In the genomic region with DNA sequence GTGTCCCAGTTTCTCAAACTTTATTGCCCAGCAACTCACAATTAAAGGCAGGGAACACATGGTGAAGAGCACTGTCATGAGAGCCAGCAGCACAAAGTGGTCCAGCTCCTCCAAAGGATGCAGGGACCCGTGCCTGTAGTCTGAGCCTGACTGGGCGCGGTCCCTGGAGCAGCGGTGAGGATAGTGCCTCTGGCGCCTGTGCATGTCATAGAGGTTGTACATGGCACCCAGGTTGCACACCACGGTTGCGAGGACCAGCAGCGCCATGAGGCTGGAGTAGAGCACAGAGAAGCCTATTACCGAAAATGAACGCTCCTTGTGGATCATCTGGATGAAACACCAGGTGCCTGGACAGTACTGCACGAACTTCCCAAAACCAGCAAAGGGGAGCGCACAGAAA, we compare ENCODE assay signal across 11 mouse cellular contexts. TPM values are rescaled to one million over a fixed set of nuclear protein-coding genes. Genes with fewer than 3 reads are reported as not detected.
DNase-seq lines count a peak whose midpoint lies in the region; ATAC-seq and TF ChIP-seq lines count a peak whose summit lies in the region.
"Had no signal": no experiment of that assay in that cellular context is flagged by ENCODE, and none has a peak within 500 bp of the region (broad histone marks: within the 10 kb centered on the region; RNA-seq: fewer than 3 reads in every experiment).

No protein-coding gene starts in this region.

- TF ChIP-seq POLR2A in cortical plate, adult 2 months (IDR thresholded peaks at IDR 0.05; ENCODE audit: extremely low read depth, insufficient read depth, low read length): no peak

- H3K27ac ChIP-seq in forebrain, embryonic 10.5 days: no peak overlapping the region
- no peak overlapping the region for H3K27ac ChIP-seq in forebrain, embryonic 14.5 days (ENCODE audit: low read depth, low read length)
- H3K27ac ChIP-seq in cortical plate, adult 2 months (ENCODE audit: insufficient read depth, low read length): no peak overlapping the region
- H3K27ac ChIP-seq in hindbrain, embryonic 16.5 days (ENCODE audit: low read depth, low read length): no peak overlapping the region
- no peak overlapping the region for H3K27ac ChIP-seq in midbrain, embryonic 15.5 days

- H3K4me1 ChIP-seq in forebrain, embryonic 10.5 days: peaks cover 24% of the 10 kb centered on the region
- no peaks in the 10 kb centered on the region for H3K4me1 ChIP-seq in forebrain, embryonic 14.5 days (ENCODE audit: control insufficient read depth, insufficient read depth, low read length)
- H3K4me1 ChIP-seq in cortical plate, adult 2 months (ENCODE audit: control insufficient read depth, insufficient read depth, low read length): no peaks in the 10 kb centered on the region
- peaks cover under 1% of the 10 kb centered on the region; the same call in 1 of the 2 replicates for H3K4me1 ChIP-seq in hindbrain, embryonic 16.5 days (ENCODE audit: control insufficient read depth, insufficient read depth, low read depth, low read length)
- H3K4me1 ChIP-seq in midbrain, embryonic 15.5 days: peaks cover 9% of the 10 kb centered on the region

- no peak overlapping the region for H3K9ac ChIP-seq in forebrain, embryonic 14.5 days (ENCODE audit: low read length)
- H3K9ac ChIP-seq in hindbrain, embryonic 16.5 days (ENCODE audit: low read depth, low read length): no peak overlapping the region; the same call in 1 of the 2 replicates
- H3K9ac ChIP-seq in midbrain, embryonic 15.5 days: no peak overlapping the region

- no peak for ATAC-seq in forebrain, embryonic 14.5 days
- peak; percentile 31; the same call in 1 of the 2 replicates for ATAC-seq in hindbrain, embryonic 16.5 days
- ATAC-seq in midbrain, embryonic 15.5 days (replicated peaks): peak; percentile 28
- ATAC-seq in monocyte, adult 5-6 weeks (replicated peaks; ENCODE audit: insufficient number of reproducible peaks, low FRiP score, low TSS enrichment, poor library complexity, severe bottlenecking): no peak

- no peaks in the 10 kb centered on the region for H3K36me3 ChIP-seq in forebrain, embryonic 10.5 days (replicated peaks)
- H3K36me3 ChIP-seq in forebrain, embryonic 14.5 days (ENCODE audit: control insufficient read depth, insufficient read depth, low read length): no peaks in the 10 kb centered on the region
- no peaks in the 10 kb centered on the region for H3K36me3 ChIP-seq in hindbrain, embryonic 16.5 days (ENCODE audit: control insufficient read depth, insufficient read depth, low read length)
- H3K36me3 ChIP-seq in midbrain, embryonic 15.5 days (replicated peaks): no peaks in the 10 kb centered on the region

- H3K27me3 ChIP-seq in forebrain, embryonic 10.5 days (ENCODE audit: poor library complexity, severe bottlenecking): peaks cover 49% of the 10 kb centered on the region
- peaks cover 17% of the 10 kb centered on the region for H3K27me3 ChIP-seq in forebrain, embryonic 14.5 days (replicated peaks; ENCODE audit: control insufficient read depth, insufficient read depth, low read length)
- H3K27me3 ChIP-seq in hindbrain, embryonic 16.5 days (replicated peaks; ENCODE audit: control insufficient read depth, insufficient read depth, low read length): peaks cover 5% of the 10 kb centered on the region
- H3K27me3 ChIP-seq in midbrain, embryonic 15.5 days (replicated peaks): peaks cover 18% of the 10 kb centered on the region

- TF ChIP-seq CTCF in cortical plate, adult 2 months (IDR thresholded peaks at IDR 0.05; ENCODE audit: extremely low read depth, insufficient read depth, low read length): no peak

- DNase-seq in forebrain, embryonic 10.5 days (ENCODE audit: extremely low spot score, low spot score): no peak
- no peak for DNase-seq in forebrain, embryonic 14.5 days (ENCODE audit: low spot score)
- no peak for DNase-seq in adrenal gland, postnatal 4 days (ENCODE audit: low spot score in 2 of 2)
- no peak for DNase-seq in left cerebral cortex, adult 18-20 months (ENCODE audit: low spot score in 2 of 2)
- DNase-seq: adrenal gland, adult 8-10 months; gastrocnemius, postnatal 25 days had no signal

- H3K4me3 ChIP-seq in forebrain, embryonic 10.5 days: peak overlapping the region; percentile 49
- H3K4me3 ChIP-seq in forebrain, embryonic 14.5 days (ENCODE audit: low read depth, low read length): no peak overlapping the region
- H3K4me3 ChIP-seq in cortical plate, adult 2 months (ENCODE audit: insufficient read depth, low read length): peak overlapping the region; percentile 38; the same call in 1 of the 2 replicates
- peak overlapping the region; percentile 41 for H3K4me3 ChIP-seq in hindbrain, embryonic 16.5 days (ENCODE audit: low read length)
- peak overlapping the region; percentile 40 for H3K4me3 ChIP-seq in midbrain, embryonic 15.5 days

- WGBS in forebrain, embryonic 10.5 days: 11% methylated on average over 12 of the region's 12 CpGs
- WGBS in forebrain, embryonic 14.5 days: 12% methylated on average over 12 of the region's 12 CpGs
- 15% methylated on average over 12 of the region's 12 CpGs for WGBS in hindbrain, embryonic 16.5 days
- 9% methylated on average over 12 of the region's 12 CpGs for WGBS in midbrain, embryonic 15.5 days

- no peak overlapping the region; the same call in 1 of the 2 replicates for H3K4me2 ChIP-seq in forebrain, embryonic 14.5 days (ENCODE audit: low read length)
- H3K4me2 ChIP-seq in hindbrain, embryonic 16.5 days (ENCODE audit: low read length): peak overlapping the region; percentile 60
- H3K4me2 ChIP-seq in midbrain, embryonic 15.5 days: peak overlapping the region; percentile 65

- no peaks in the 10 kb centered on the region for H3K9me3 ChIP-seq in forebrain, embryonic 10.5 days
- no peaks in the 10 kb centered on the region for H3K9me3 ChIP-seq in forebrain, embryonic 14.5 days (replicated peaks; ENCODE audit: control insufficient read depth, low read length)
- no peaks in the 10 kb centered on the region for H3K9me3 ChIP-seq in hindbrain, embryonic 16.5 days (ENCODE audit: control insufficient read depth, low read length)
- no peaks in the 10 kb centered on the region for H3K9me3 ChIP-seq in midbrain, embryonic 15.5 days

RNA-seq across cellular contexts. Expression of gene Ptgdr, which starts 0.8 kb away (rescaled TPM):
- polyA plus RNA-seq in forebrain, embryonic 10.5 days (2016; fragmentation: Nextera tagmentation; extraction: Ambion mirVana): not detected in 2 replicates
- polyA plus RNA-seq in forebrain, embryonic 14.5 days (2014; fragmentation: Nextera tagmentation; extraction: Ambion mirVana): 0.15 and 0.30 TPM in 2 replicates
- polyA plus RNA-seq in cortical plate, adult 2 months (2012; rRNA removed): 0.72 and 1.1 TPM in 2 replicates
- 0.73 and 0.76 TPM in 2 replicates for polyA plus RNA-seq in hindbrain, embryonic 16.5 days (2015; fragmentation: Nextera tagmentation; extraction: Ambion mirVana)
- 0.43 and 0.52 TPM in 2 replicates for polyA plus RNA-seq in midbrain, embryonic 15.5 days (2015; fragmentation: Nextera tagmentation; extraction: Ambion mirVana)
- total RNA-seq in adrenal gland, postnatal 4 days (2021): under 1 TPM in 1 of 2 experiments, not detected in 1; 0.08 TPM
- 1 to 10 TPM in 1 of 2 experiments, under 1 TPM in 1; 0.91 to 1.1 TPM for total RNA-seq in left cerebral cortex, adult 18-20 months (2021)
- total RNA-seq in monocyte, adult 5-6 weeks (2017): not detected in 3 replicates
- total RNA-seq: adrenal gland, adult 8-10 months; gastrocnemius, postnatal 25 days had no signal
- polyA plus RNA-seq: lung, embryonic 16.5 days had no signal

Comparison
In these comparisons a context has a peak if more than half of its experiments do, and no peak if none do; other contexts are left out.
1. ATAC-seq: peak in hindbrain, embryonic 16.5 days (single experiment) and midbrain, embryonic 15.5 days (single experiment); none in forebrain, embryonic 14.5 days (single experiment) and monocyte, adult 5-6 weeks (single experiment).